Mouse (Mus musculus) layer of hippocampus, adult 2 months (tissue): ENCODE measurements around the gene Arid3a. TPM values are rescaled to one million over a fixed set of nuclear protein-coding genes. Genes with fewer than 3 reads are reported as not detected.
A peak's percentile ranks its signal among the peaks of the same experiment; 100 is the strongest.
"Not testable (repeated sequence)": the region's sequence is repeated elsewhere in the genome, so short reads cannot be mapped to it uniquely, and the experiment has no call there.

Source experiments
- DNase-seq, 2 experiments: peaks; one replicate each; pipeline ENCODE4 v3.0.0; 2022; ENCODE audit warnings: low spot score in 2 of 2
- H3K27ac ChIP-seq: fragments of 200-600 bp; 2 replicates; pipeline ENCODE4 v1.8.1; 2022
- H3K4me3 ChIP-seq: fragments of 200-600 bp; 2 replicates; pipeline ENCODE4 v1.8.1; 2022; ENCODE audit warnings: mild to moderate bottlenecking
- CTCF ChIP-seq: fragments of 200-600 bp; conservative IDR thresholded peaks from 2 replicates; pipeline ENCODE4 v1.8.1; 2022; ENCODE audit warnings: antibody characterized with exemption, mild to moderate bottlenecking, moderate library complexity
- total RNA-seq, 2 experiments: library from RNA; stranded (reverse); gene quantifications; 2 replicates each; pipeline ENCODE4 v1.2.3; 2021

The Arid3a gene
- total RNA-seq, 2 experiments from 2014 or later: 7.5 to 8.5 TPM

DNA sequence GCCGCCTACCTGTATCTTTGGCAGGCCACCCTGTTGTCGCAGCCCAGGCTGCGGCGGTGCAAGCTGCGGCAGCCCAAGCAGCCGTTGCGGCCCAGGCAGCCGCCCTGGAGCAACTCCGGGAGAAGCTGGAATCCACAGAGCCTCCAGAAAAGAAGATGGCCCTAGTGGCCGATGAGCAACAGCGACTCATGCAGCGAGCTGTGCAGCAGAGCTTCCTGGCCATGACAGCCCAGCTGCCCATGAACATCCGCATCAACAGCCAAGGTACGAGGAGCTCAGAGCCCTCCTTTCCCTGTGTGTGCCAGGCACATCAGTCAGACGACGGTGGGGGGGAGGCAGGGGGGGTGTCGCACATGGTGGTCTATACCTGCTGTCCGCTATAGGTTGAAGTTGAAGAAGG is 23.8 kb downstream of the Arid3a start:
- Histone ChIP-seq H3K4me3 (no peak overlapping the region), H3K27ac (no peak overlapping the region)
- no peak for TF ChIP-seq CTCF
- no peak for DNase-seq

DNA sequence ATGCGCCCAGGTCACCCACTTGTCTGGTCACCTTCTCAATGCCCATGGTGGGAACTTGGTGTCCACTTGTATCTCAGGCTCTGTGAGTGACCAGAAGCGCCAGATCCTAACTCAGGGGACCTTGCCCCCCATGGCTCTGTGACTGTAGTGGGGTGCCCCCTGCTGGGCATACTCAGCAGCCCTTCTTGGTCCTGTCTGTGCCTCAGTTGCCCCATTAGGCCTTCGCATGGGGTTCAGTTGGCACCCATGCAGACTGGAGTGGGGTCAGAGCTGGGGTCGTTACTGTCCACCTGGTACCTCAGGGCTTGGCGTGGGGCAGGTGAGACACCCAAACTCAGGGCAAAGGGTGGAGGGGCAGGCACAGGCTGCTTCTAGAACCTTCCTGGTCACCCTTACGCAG is 27.1 kb downstream of the Arid3a start:
- TF ChIP-seq CTCF: peak; percentile 87
- peak in 1 of 2 experiments; percentile 49 for DNase-seq
- H3K27ac ChIP-seq: no peak overlapping the region
- no peak overlapping the region for H3K4me3 ChIP-seq

DNA sequence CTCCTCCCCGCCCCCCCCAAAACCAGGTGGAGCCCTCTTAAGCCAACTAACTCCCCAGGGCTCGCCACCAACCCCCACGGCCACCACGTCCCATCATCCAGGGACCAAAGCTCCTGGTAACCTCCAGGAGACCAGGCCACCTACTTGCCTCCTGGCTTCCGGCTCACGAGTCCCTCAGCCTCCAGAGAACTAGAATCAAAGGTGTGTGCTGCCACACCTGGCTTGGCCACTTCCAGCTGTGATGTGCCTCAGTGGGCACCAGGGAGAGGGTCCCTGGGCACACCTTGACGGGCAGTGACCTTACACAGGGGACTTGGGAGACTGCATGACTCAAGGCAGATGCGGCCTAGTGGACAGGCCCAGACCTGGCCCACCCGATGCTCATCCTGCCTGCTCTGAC is 28.8 kb downstream of the Arid3a start:
- no peak for TF ChIP-seq CTCF
- Histone ChIP-seq H3K27ac (no peak overlapping the region), H3K4me3 (no peak overlapping the region)
- no peak for DNase-seq

DNA sequence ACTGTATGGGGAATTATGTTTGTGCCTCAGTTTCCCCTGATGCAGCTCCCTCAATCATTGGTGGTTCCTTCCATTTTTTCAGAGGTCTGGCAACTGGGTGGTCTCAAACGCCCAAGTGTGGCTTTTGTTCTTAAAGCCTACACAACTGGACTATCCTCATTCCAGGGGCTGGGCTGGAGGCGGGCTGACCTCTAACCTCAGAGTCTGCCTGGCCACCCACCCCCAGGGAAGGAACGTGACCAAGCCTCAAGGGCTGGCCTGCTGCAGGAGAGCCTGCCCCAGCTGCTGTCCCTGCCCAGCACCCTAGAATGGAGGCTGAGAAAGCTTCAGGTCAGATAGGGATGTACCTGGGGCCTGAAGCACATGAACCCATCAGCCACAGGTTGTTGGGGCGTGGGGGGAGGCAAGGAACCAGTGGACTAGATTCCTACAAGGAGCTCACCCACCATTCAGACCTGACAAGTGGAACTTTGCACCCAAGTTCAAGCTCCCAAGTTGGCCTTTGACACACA is 29.9 kb downstream of the Arid3a start:
- Histone ChIP-seq H3K4me3 (no peak overlapping the region), H3K27ac (no peak overlapping the region)
- TF ChIP-seq CTCF: no peak
- DNase-seq: no peak

DNA sequence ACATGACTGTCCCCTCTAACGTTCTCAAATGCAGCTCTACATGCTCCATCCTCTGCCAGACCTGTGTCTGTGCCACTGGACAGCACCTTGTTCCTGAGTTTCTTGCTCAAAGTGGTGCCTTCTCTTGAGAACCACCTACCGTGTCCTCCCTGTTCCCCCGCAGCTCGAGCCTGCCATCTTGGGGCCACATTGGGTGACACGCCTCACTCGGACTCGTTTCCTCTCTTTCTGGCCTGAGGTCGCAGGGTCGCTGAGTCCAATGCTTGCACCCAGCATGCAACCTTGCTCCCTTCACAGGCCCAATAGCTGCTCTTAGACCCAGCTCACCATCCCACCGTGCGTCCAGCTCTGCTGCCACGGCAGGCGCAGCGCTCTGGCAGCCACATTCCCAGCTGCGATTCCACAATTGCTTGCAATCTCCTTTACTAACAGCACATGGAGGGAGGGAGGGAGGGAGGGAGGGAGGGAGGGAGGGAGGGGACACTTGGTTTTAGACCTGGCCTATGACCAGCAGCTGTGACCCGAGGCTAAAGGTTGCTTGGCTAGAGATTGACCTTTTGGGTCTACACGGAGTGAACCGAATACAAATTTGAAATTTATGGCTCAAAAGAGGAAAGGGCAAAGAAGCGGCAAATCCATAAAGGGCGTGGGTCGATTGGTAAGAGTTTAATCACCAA is 31.4 kb downstream of the Arid3a start:
- Histone ChIP-seq H3K4me3 (no peak overlapping the region), H3K27ac (no peak overlapping the region)
- TF ChIP-seq CTCF: peak; percentile 96
- DNase-seq: peak; percentile 61 to 76

DNA sequence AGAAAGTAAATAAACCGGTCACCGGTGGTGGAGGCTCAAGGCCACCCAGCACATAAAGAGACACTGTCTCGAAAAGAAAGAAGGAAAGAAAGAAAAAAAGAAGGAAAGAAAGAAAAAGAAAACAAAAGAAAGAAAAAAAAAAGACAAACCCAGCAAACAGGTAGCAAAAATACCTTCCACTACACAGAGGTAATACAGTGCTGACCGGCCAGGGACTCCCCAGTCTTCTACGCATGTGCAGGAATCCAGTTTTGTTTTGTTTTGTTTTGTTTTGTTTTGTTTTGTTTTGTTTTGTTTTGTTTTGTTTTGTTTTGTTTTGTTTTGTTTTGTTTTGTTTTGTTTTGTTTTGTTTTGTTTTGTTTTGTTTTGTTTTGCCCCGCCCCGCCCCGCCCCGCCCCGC is 32.6 kb downstream of the Arid3a start:
- peak overlapping the region; percentile 3; the same call in 1 of the 2 replicates for H3K4me3 ChIP-seq
- H3K27ac ChIP-seq, DNase-seq: not testable (repeated sequence)

DNA sequence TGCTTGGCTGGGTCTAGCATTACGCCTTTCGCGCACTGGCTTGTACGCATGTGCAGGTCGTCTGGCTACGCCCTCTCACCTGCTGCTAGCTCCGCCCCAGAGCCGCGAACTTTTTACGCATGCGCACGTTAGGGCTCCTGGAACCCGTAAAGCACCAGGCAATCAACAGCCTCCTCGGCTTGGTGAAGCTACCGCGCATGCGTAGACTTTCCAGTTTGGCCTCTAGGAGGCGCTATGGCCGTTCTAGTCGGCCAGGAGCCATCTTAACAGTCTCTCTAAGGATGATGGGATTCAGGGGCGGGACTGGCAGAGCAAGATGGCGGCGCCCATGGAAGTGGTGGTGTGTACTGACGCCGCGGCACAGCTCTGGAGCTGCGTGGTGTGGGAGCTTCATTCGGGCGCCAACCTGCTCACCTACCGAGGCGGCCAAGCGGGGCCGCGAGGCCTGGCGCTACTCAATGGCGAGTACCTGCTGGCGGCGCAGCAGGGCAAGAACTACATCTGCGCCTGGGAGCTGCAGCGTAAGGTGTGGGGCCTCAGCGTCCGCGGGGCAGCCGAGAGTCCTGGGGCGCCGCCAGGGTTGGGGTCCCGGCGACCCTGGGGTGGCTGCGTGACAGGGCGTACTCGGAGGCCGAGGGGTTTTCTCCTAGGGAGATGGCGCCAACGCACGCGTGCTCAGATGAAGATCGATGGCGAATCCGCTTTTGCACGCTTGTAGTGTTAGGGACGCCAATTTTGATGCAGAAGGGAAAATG is 33.2 kb downstream of the Arid3a start, which contains the start of gene Wdr18:
Wdr18 (plus strand) TSS at position 306 of the 755 bp plus-strand sequence.
- peak; percentile 93 for TF ChIP-seq CTCF
- Histone ChIP-seq H3K27ac (peak within 1 kb of the TSS; percentile 89), H3K4me3 (peak within 1 kb of the TSS; percentile 99)
- peak; percentile 100 for DNase-seq

DNA sequence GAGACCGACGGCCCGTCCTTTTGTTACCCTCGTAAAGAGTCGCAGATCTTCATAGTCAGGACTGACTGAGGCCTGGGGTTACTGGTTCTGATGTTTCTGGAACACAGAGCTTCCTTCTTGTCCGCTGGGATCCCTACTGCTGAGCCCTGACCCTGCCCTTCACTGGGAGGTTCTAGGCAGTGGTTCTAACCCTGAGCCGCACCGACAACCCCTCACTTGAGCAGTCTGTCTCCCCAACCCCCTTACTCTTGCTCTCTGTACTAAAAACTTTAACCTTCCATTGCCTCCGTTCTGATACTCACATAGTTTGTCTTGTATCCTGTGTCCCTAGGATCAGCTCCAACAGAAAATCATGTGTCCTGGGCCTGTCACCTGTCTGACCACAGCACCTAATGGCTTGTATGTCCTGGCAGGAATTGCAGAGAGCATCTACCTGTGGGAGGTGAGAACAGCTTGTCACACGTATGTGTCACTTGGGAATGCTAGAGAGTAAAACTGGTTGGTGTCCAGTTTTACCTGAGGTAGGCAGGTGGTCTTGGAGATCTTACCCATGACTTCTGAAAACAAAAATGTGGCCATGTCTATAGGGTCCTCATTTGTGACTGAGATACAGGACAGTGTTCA is 33.9 kb downstream of the Arid3a start:
- Histone ChIP-seq H3K4me3 (peak overlapping the region; percentile 99), H3K27ac (peak overlapping the region; percentile 89)
- no peak for TF ChIP-seq CTCF
- no peak for DNase-seq

DNA sequence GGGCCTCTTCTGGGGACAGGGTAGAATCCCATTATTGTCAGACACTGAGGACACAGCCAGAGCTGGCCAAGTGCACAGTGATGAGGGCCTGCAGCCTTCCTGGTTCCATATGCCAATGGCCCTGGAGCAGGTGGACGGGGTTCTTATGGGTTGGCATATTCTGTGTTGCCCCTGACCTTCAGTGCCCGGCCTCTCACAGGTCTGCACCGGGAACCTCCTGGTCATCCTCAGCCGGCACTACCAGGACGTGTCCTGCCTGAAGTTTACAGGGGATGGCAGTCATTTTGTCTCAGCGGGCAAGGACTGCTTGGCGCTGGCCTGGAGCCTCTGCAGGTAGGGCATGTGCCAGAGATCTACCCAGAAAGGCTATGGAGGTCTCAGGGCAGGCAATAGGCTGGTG is 37.9 kb downstream of the Arid3a start:
- Histone ChIP-seq H3K4me3 (no peak overlapping the region), H3K27ac (no peak overlapping the region)
- TF ChIP-seq CTCF: no peak
- DNase-seq: no peak

DNA sequence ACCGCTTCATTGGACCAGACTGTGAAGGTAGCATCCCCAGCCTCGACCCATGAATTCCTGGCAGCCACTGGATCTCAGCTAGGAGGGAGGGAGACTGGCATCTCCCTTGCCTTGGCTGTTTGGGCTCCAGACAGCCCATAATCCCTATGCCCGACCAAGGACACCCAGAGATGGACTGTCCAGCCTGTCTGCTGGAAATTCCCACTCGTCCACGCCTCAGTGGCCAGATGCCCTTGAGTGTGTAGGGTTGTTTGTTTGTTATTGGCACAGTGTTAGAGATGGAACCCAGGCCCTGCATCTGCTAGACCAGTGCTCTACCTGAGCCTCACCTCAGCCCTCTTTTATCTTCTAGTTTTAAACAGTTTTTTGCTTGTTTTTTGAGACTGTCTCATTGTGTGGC is 38.5 kb downstream of the Arid3a start:
- Histone ChIP-seq H3K4me3 (no peak overlapping the region), H3K27ac (no peak overlapping the region)
- DNase-seq: no peak
- no peak for TF ChIP-seq CTCF

DNA sequence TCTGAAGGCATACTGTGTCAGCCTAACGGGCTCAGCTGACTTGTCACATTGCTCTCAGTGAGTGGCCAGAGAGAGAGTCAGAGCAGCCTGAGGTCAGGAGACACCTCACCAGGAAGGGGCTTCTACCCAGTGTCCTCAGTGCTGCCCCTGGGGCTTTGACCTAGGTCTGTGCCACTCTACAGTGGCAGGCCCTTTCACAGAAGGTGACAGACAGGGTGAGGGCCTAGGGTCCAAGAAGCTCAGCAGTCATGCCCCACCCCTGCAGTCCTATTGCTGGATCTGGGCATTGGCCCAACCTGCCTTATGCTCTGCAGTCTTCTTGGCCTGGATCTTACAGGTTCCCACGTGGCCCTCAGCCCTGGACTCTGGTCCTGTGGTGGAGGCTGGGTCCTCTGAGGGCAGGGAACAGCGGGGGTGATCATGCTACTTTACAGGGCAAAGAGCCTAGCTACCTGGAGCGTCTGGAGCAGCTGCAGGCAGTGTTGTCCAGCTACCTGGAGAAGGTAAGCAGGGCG is 40.1 kb downstream of the Arid3a start:
- H3K27ac ChIP-seq: no peak overlapping the region
- H3K4me3 ChIP-seq: no peak overlapping the region
- no peak for DNase-seq
- no peak for TF ChIP-seq CTCF

DNA sequence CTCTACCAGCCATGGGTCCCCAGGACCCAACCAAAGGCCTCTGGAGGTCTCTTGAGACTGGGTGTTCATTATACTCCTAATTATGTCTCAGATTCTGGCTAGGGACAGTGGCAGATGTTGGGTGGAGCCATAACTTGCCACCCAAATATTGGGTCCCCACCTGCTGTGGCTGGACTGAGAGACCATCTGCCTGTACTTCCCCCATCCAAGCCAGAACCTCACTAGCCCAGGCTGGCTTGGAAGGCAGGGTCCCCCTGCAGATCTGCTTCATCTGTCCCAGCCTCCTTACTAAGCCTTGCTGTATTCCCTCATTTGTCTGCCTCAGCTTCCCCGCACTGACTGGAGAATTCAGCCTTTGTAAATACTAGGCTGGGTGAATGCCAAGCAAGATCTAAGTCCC is 41.3 kb downstream of the Arid3a start:
- TF ChIP-seq CTCF: no peak
- H3K27ac ChIP-seq: no peak overlapping the region
- no peak for DNase-seq
- no peak overlapping the region for H3K4me3 ChIP-seq

DNA sequence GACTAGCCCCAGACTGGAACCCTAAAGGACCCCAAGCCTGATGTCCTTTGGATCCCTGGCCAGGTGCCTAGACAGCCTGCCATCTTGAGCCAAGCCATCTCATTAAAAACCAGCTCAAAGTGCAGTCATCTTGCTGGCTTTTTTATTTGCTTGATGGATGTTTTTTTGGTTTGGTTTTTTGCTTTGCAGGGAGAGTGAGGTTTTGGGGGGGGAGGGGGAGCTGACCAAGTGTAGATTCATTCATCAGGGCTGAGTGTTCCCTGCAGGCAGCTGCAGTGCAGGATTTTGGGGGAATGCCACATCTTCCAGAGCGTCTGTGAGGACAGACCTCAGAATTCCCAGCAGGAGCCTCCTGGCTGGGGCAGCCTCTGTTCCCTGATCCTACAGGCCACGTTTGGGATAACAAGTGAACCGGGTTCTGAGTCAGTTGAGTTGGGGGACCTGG is 42.3 kb downstream of the Arid3a start:
- DNase-seq: no peak
- peak; percentile 50 for TF ChIP-seq CTCF
- no peak overlapping the region for H3K27ac ChIP-seq
- no peak overlapping the region for H3K4me3 ChIP-seq
